9 mouse cellular contexts compared by ENCODE assay signal in the genomic region with DNA sequence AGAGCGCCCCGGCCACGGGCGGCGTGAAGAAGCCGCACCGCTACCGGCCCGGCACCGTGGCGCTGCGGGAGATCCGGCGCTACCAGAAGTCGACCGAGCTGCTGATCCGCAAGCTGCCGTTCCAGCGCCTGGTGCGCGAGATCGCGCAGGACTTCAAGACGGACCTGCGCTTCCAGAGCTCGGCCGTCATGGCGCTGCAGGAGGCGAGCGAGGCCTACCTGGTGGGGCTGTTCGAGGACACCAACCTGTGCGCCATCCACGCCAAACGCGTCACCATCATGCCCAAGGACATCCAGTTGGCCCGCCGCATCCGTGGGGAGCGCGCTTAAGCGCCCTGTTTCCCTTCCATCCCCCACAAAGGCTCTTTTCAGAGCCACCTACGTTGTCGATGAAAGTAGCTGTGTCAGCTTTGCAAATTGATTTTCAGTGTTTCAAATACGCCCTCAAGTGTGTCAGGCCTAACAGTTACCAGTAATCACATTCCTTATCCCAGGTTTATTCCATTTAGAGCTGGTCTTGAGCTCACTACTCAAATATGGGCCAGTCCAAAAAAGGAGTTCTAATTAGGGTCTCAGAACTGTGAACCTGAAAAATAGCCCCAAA. TPM values are rescaled to one million over a fixed set of nuclear protein-coding genes. Genes with fewer than 3 reads are reported as not detected.
DNase-seq lines count a peak whose midpoint lies in the region; ATAC-seq and TF ChIP-seq lines count a peak whose summit lies in the region.
"Not testable (repeated sequence)": the region's sequence is repeated elsewhere in the genome, so short reads cannot be mapped to it uniquely, and the experiment has no call there.
"Had no signal": no experiment of that assay in that cellular context is flagged by ENCODE, and none has a peak within 500 bp of the region (broad histone marks: within the 10 kb centered on the region; RNA-seq: fewer than 3 reads in every experiment).

No protein-coding gene starts in this region.

- peak overlapping the region; percentile 68 for H3K4me2 ChIP-seq in embryonic facial prominence, embryonic 12.5 days (replicated peaks)
- peak overlapping the region; percentile 90 for H3K4me2 ChIP-seq in intestine, embryonic 14.5 days (ENCODE audit: low read length)
- H3K4me2 ChIP-seq in limb, embryonic 13.5 days (replicated peaks): peak overlapping the region; percentile 84
- peak overlapping the region; percentile 84 for H3K4me2 ChIP-seq in neural tube, embryonic 15.5 days

- TF ChIP-seq EP300 in heart, adult 2 months (IDR thresholded peaks at IDR 0.05; ENCODE audit: insufficient read depth, low read depth, low read length): not testable (repeated sequence)

- peaks cover 15% of the 10 kb centered on the region for H3K4me1 ChIP-seq in embryonic facial prominence, embryonic 12.5 days
- H3K4me1 ChIP-seq in heart, adult 2 months (ENCODE audit: control insufficient read depth, insufficient read depth, low read length): not testable (repeated sequence)
- peaks cover 19% of the 10 kb centered on the region for H3K4me1 ChIP-seq in intestine, embryonic 14.5 days (replicated peaks; ENCODE audit: control insufficient read depth, insufficient read depth, low read length)
- peaks cover 14% of the 10 kb centered on the region for H3K4me1 ChIP-seq in limb, embryonic 13.5 days
- peaks cover 54% of the 10 kb centered on the region for H3K4me1 ChIP-seq in megakaryocyte, embryonic 14.5 days
- peaks cover 19% of the 10 kb centered on the region for H3K4me1 ChIP-seq in neural tube, embryonic 15.5 days

- WGBS in embryonic facial prominence, embryonic 12.5 days: 0% methylated on average over 12 of the region's 44 CpGs
- WGBS in heart, adult 2 months: 2% methylated on average over 19 of the region's 44 CpGs
- WGBS in intestine, embryonic 14.5 days: 0% methylated on average over 9 of the region's 44 CpGs
- 0% methylated on average over 11 of the region's 44 CpGs for WGBS in limb, embryonic 13.5 days
- WGBS in neural tube, embryonic 15.5 days: under 1% methylated on average over 12 of the region's 44 CpGs

- TF ChIP-seq CTCF in heart, adult 2 months (IDR thresholded peaks at IDR 0.05): not testable (repeated sequence)

- not testable (repeated sequence) for H3K9me3 ChIP-seq in embryonic facial prominence, embryonic 12.5 days; intestine, embryonic 14.5 days (ENCODE audit: control insufficient read depth, low read length); limb, embryonic 13.5 days; megakaryocyte, embryonic 14.5 days; neural tube, embryonic 15.5 days (replicated peaks)

- peak; percentile 29 to 56 for DNase-seq in heart, adult 2 months
- peak; percentile 72 for DNase-seq in intestine, embryonic 14.5 days (ENCODE audit: low spot score)
- DNase-seq in thymus, postnatal 4 days: peak; percentile 54

- H3K9ac ChIP-seq in embryonic facial prominence, embryonic 12.5 days: peak overlapping the region; percentile 72
- peak overlapping the region; percentile 66 for H3K9ac ChIP-seq in heart, adult 2 months (ENCODE audit: low read depth, low read length)
- H3K9ac ChIP-seq in intestine, embryonic 14.5 days (ENCODE audit: low read length): peak overlapping the region; percentile 82
- H3K9ac ChIP-seq in limb, embryonic 13.5 days: peak overlapping the region; percentile 78
- peak overlapping the region; percentile 48 for H3K9ac ChIP-seq in neural tube, embryonic 15.5 days (replicated peaks)

- peak overlapping the region; percentile 98 for H3K27ac ChIP-seq in embryonic facial prominence, embryonic 12.5 days
- peak overlapping the region; percentile 93 for H3K27ac ChIP-seq in heart, adult 2 months
- H3K27ac ChIP-seq in intestine, embryonic 14.5 days (ENCODE audit: low read depth): peak overlapping the region; percentile 98
- peak overlapping the region; percentile 97 for H3K27ac ChIP-seq in limb, embryonic 13.5 days
- peak overlapping the region; percentile 96 for H3K27ac ChIP-seq in neural tube, embryonic 15.5 days (replicated peaks)

- TF ChIP-seq POLR2A in heart, adult 2 months (IDR thresholded peaks at IDR 0.05; ENCODE audit: insufficient read depth, low read depth, low read length): 0 out of 2 replicates have a peak, but pooled peaks have one; percentile 6

- ATAC-seq in activated CD4-positive, CD25-positive, alpha-beta regulatory T cell, adult 4 months: peak; percentile 11
- ATAC-seq in embryonic facial prominence, embryonic 12.5 days (ENCODE audit: insufficient number of reproducible peaks, insufficient read depth, low FRiP score, low TSS enrichment): peak; percentile 22; the same call in 1 of the 2 replicates
- peak; percentile 46; the same call in 1 of the 2 replicates for ATAC-seq in intestine, embryonic 14.5 days (replicated peaks; ENCODE audit: low FRiP score, low TSS enrichment, low read depth)
- peak; percentile 22 for ATAC-seq in limb, embryonic 13.5 days (ENCODE audit: low FRiP score, low read depth)
- peak; percentile 53 for ATAC-seq in neural tube, embryonic 15.5 days (ENCODE audit: low FRiP score)

- H3K36me3 ChIP-seq in embryonic facial prominence, embryonic 12.5 days; heart, adult 2 months (ENCODE audit: control insufficient read depth, insufficient read depth, low read length); intestine, embryonic 14.5 days (ENCODE audit: control insufficient read depth, insufficient read depth, low read length); limb, embryonic 13.5 days; megakaryocyte, embryonic 14.5 days (replicated peaks; ENCODE audit: low read length); neural tube, embryonic 15.5 days: not testable (repeated sequence)

- peak overlapping the region; percentile 49 for H3K4me3 ChIP-seq in embryonic facial prominence, embryonic 12.5 days
- H3K4me3 ChIP-seq in heart, adult 2 months: peak overlapping the region; percentile 48
- peak overlapping the region; percentile 58 for H3K4me3 ChIP-seq in intestine, embryonic 14.5 days (ENCODE audit: low read depth, low read length)
- H3K4me3 ChIP-seq in limb, embryonic 13.5 days: peak overlapping the region; percentile 59
- H3K4me3 ChIP-seq in megakaryocyte, embryonic 14.5 days (replicated peaks): peak overlapping the region; percentile 94
- peak overlapping the region; percentile 53 for H3K4me3 ChIP-seq in neural tube, embryonic 15.5 days (replicated peaks)

- intact Hi-C loops in heart, adult 2 months (cut with DNase I): not testable (repeated sequence)

- not testable (repeated sequence) for H3K79me2 ChIP-seq in heart, adult 2 months (replicated peaks; ENCODE audit: control insufficient read depth, insufficient read depth, low read length)

- H3K27me3 ChIP-seq in embryonic facial prominence, embryonic 12.5 days; heart, adult 2 months (ENCODE audit: control insufficient read depth, insufficient read depth, low read length); intestine, embryonic 14.5 days (replicated peaks; ENCODE audit: control insufficient read depth, insufficient read depth, low read length); limb, embryonic 13.5 days; megakaryocyte, embryonic 14.5 days (replicated peaks); neural tube, embryonic 15.5 days (replicated peaks): not testable (repeated sequence)

RNA-seq across cellular contexts. Expression of a gene that starts 0.4 kb away (rescaled TPM):
- 10 to 100 TPM; 23.4 to 32.3 TPM for polyA plus RNA-seq in activated CD4-positive, CD25-positive, alpha-beta regulatory T cell, adult 4 months (2017; shearing (Covaris generic))
- 92.4 and 92.9 TPM in 2 replicates for polyA plus RNA-seq in embryonic facial prominence, embryonic 12.5 days (2016; fragmentation: Nextera tagmentation; extraction: Ambion mirVana)
- total RNA-seq in heart, adult 2 months (2021): 10 to 100 TPM; 11.5 to 18.3 TPM
- 0.94 and 5.2 TPM in 2 replicates for polyA plus RNA-seq in heart, adult 2 months (2012; rRNA removed)
- polyA plus RNA-seq in intestine, embryonic 14.5 days (2014; fragmentation: Nextera tagmentation; extraction: Ambion mirVana): 77.9 and 79.1 TPM in 2 replicates
- polyA plus RNA-seq in limb, embryonic 13.5 days (2015; fragmentation: Nextera tagmentation; extraction: Ambion mirVana): 85.5 and 91.9 TPM in 2 replicates
- 84.7 and 122 TPM in 2 replicates for polyA plus RNA-seq in megakaryocyte, embryonic 14.5 days (2012; ENCODE audit: insufficient read depth, low replicate concordance)
- 9.4 and 16.0 TPM in 2 replicates for polyA plus RNA-seq in neural tube, embryonic 15.5 days (2015; fragmentation: Nextera tagmentation; extraction: Ambion mirVana)

RNA-seq across cellular contexts. Expression of a gene that starts 0.7 kb away (rescaled TPM):
- 10 to 100 TPM in 1 of 2 experiments, 1 to 10 TPM in 1; 5.2 to 11.1 TPM for polyA plus RNA-seq in activated CD4-positive, CD25-positive, alpha-beta regulatory T cell, adult 4 months (2017; shearing (Covaris generic))
- polyA plus RNA-seq in embryonic facial prominence, embryonic 12.5 days (2016; fragmentation: Nextera tagmentation; extraction: Ambion mirVana): 22.1 and 22.4 TPM in 2 replicates
- 10 to 100 TPM; 34.1 to 34.7 TPM for total RNA-seq in heart, adult 2 months (2021)
- 1.2 TPM in 1 of 2 replicates, not detected in the other for polyA plus RNA-seq in heart, adult 2 months (2012; rRNA removed)
- polyA plus RNA-seq in intestine, embryonic 14.5 days (2014; fragmentation: Nextera tagmentation; extraction: Ambion mirVana): 20.1 and 22.0 TPM in 2 replicates
- 13.3 and 15.5 TPM in 2 replicates for polyA plus RNA-seq in limb, embryonic 13.5 days (2015; fragmentation: Nextera tagmentation; extraction: Ambion mirVana)
- polyA plus RNA-seq in megakaryocyte, embryonic 14.5 days (2012; ENCODE audit: insufficient read depth, low replicate concordance): 1.0 TPM in 1 of 2 replicates, not detected in the other
- 0.61 and 3.0 TPM in 2 replicates for polyA plus RNA-seq in neural tube, embryonic 15.5 days (2015; fragmentation: Nextera tagmentation; extraction: Ambion mirVana)

RNA-seq across cellular contexts. Expression of a gene that starts 5.8 kb away (rescaled TPM):
- polyA plus RNA-seq in activated CD4-positive, CD25-positive, alpha-beta regulatory T cell, adult 4 months (2017; shearing (Covaris generic)): 1 to 10 TPM; 1.9 to 2.2 TPM
- 13.6 and 17.2 TPM in 2 replicates for polyA plus RNA-seq in embryonic facial prominence, embryonic 12.5 days (2016; fragmentation: Nextera tagmentation; extraction: Ambion mirVana)
- 10 to 100 TPM; 11.6 to 14.0 TPM for total RNA-seq in heart, adult 2 months (2021)
- polyA plus RNA-seq in heart, adult 2 months (2012; rRNA removed): 1.1 and 1.4 TPM in 2 replicates
- polyA plus RNA-seq in intestine, embryonic 14.5 days (2014; fragmentation: Nextera tagmentation; extraction: Ambion mirVana): 11.1 and 14.2 TPM in 2 replicates
- 15.5 and 16.9 TPM in 2 replicates for polyA plus RNA-seq in limb, embryonic 13.5 days (2015; fragmentation: Nextera tagmentation; extraction: Ambion mirVana)
- polyA plus RNA-seq in megakaryocyte, embryonic 14.5 days (2012; ENCODE audit: insufficient read depth, low replicate concordance): 5.6 and 6.1 TPM in 2 replicates
- polyA plus RNA-seq in neural tube, embryonic 15.5 days (2015; fragmentation: Nextera tagmentation; extraction: Ambion mirVana): 4.9 and 5.1 TPM in 2 replicates

RNA-seq across cellular contexts. Expression of a gene that starts 22.4 kb away (rescaled TPM):
- not detected for polyA plus RNA-seq in activated CD4-positive, CD25-positive, alpha-beta regulatory T cell, adult 4 months (2017; shearing (Covaris generic))
- polyA plus RNA-seq in embryonic facial prominence, embryonic 12.5 days (2016; fragmentation: Nextera tagmentation; extraction: Ambion mirVana): 0.83 TPM in 1 of 2 replicates, not detected in the other
- total RNA-seq in heart, adult 2 months (2021): not detected
- polyA plus RNA-seq in heart, adult 2 months (2012; rRNA removed): not detected in 2 replicates
- polyA plus RNA-seq in intestine, embryonic 14.5 days (2014; fragmentation: Nextera tagmentation; extraction: Ambion mirVana): 0.56 and 2.0 TPM in 2 replicates
- 0.73 TPM in 1 of 2 replicates, not detected in the other for polyA plus RNA-seq in limb, embryonic 13.5 days (2015; fragmentation: Nextera tagmentation; extraction: Ambion mirVana)
- polyA plus RNA-seq in megakaryocyte, embryonic 14.5 days (2012; ENCODE audit: insufficient read depth, low replicate concordance): not detected in 2 replicates
- polyA plus RNA-seq in neural tube, embryonic 15.5 days (2015; fragmentation: Nextera tagmentation; extraction: Ambion mirVana): 0.14 and 0.65 TPM in 2 replicates
- total RNA-seq: gastrocnemius, postnatal 25 days had no signal

RNA-seq across cellular contexts. Expression of a gene that starts 23.6 kb away (rescaled TPM):
- 10 to 100 TPM in 1 of 2 experiments, not detected in 1; 46.6 TPM for polyA plus RNA-seq in activated CD4-positive, CD25-positive, alpha-beta regulatory T cell, adult 4 months (2017; shearing (Covaris generic))
- 19.8 and 19.9 TPM in 2 replicates for polyA plus RNA-seq in embryonic facial prominence, embryonic 12.5 days (2016; fragmentation: Nextera tagmentation; extraction: Ambion mirVana)
- 10 to 100 TPM in 1 of 2 experiments, 1 to 10 TPM in 1; 7.1 to 13.0 TPM for total RNA-seq in heart, adult 2 months (2021)
- 60.4 and 124 TPM in 2 replicates for polyA plus RNA-seq in heart, adult 2 months (2012; rRNA removed)
- polyA plus RNA-seq in intestine, embryonic 14.5 days (2014; fragmentation: Nextera tagmentation; extraction: Ambion mirVana): 16.3 and 23.3 TPM in 2 replicates
- polyA plus RNA-seq in limb, embryonic 13.5 days (2015; fragmentation: Nextera tagmentation; extraction: Ambion mirVana): 19.0 and 30.4 TPM in 2 replicates
- 57.2 and 67.0 TPM in 2 replicates for polyA plus RNA-seq in megakaryocyte, embryonic 14.5 days (2012; ENCODE audit: insufficient read depth, low replicate concordance)
- polyA plus RNA-seq in neural tube, embryonic 15.5 days (2015; fragmentation: Nextera tagmentation; extraction: Ambion mirVana): 9.8 and 14.3 TPM in 2 replicates

Comparison
In these comparisons a context has a peak if more than half of its experiments do, and no peak if none do; other contexts are left out.
1. Peak in every context shown above with its lines: DNase-seq, ATAC-seq, H3K4me3 ChIP-seq and H3K27ac ChIP-seq.